Mouse (Mus musculus) embryonic facial prominence, embryonic 10.5 days (tissue): ENCODE data around the gene Vmn1r203. TPM values are rescaled to one million over a fixed set of nuclear protein-coding genes. Genes with fewer than 3 reads are reported as not detected.
"Not testable (repeated sequence)": the region's sequence is repeated elsewhere in the genome, so short reads cannot be mapped to it uniquely, and the experiment has no call there.

ENCODE experiments used
- DNase-seq: peaks from one replicate; pipeline ENCODE4 v3.0.0-alpha.2; 2017; ENCODE audit warnings: low spot score
- H3K27ac ChIP-seq: fragments of 300-500 bp; sonication (generic); replicated peaks from 2 replicates; pipeline ENCODE4 v1.5.1; 2016; ENCODE audit warnings: mild to moderate bottlenecking
- H3K27me3 ChIP-seq: fragments of 300-500 bp; sonication (generic); replicated peaks from 2 replicates; pipeline ENCODE4 v1.6.1; 2016; ENCODE audit warnings: low read depth, mild to moderate bottlenecking; ENCODE audit not compliant: poor library complexity, severe bottlenecking
- H3K36me3 ChIP-seq: fragments of 300-500 bp; sonication (generic); replicated peaks from 2 replicates; pipeline ENCODE4 v1.6.1; 2016; ENCODE audit warnings: mild to moderate bottlenecking, moderate library complexity
- H3K4me1 ChIP-seq: fragments of 300-500 bp; sonication (generic); 2 replicates; pipeline ENCODE4 v1.6.1; 2016
- H3K4me3 ChIP-seq: fragments of 300-500 bp; sonication (generic); 2 replicates; pipeline ENCODE4 v1.5.1; 2016; ENCODE audit warnings: mild to moderate bottlenecking, moderate library complexity
- H3K9me3 ChIP-seq: fragments of 300-500 bp; sonication (generic); 2 replicates; pipeline ENCODE4 v1.6.1; 2016; ENCODE audit warnings: mild to moderate bottlenecking
- WGBS: fragments of 180-500 bp; shearing (Covaris S2); methylation state at CpG from one replicate; pipeline ENCODE4 v1.1.7; 2016; 5-methylcytosine and 5-hydroxymethylcytosine counted together
- polyA plus RNA-seq: library from polyadenylated mRNA; unstranded; fragments of >200 nt; fragmentation: Nextera tagmentation; extraction: Ambion mirVana; gene quantifications from 2 replicates; pipeline ENCODE4 v1.2.1, GENCODE M21; 2016

Vmn1r203 gene
- not detected in 2 replicates for polyA plus RNA-seq

- H3K4me3 ChIP-seq: no peak within 1 kb of the TSS
- H3K27me3 ChIP-seq: no peaks in the 10 kb centered on the region
- H3K4me1 ChIP-seq: no peaks in the 10 kb centered on the region
- DNase-seq: no peak
- no peaks in the 10 kb centered on the region for H3K9me3 ChIP-seq
- no peaks in the 10 kb centered on the region for H3K36me3 ChIP-seq
- no peak within 1 kb of the TSS for H3K27ac ChIP-seq
These were observed at the start of gene Vmn1r203 for GRCm38 (mm10) chr13:22517814-22518213. Gene Vmn1r203 (plus strand): TSS chr13:22518114.

- no peak for DNase-seq
- no peaks in the 10 kb centered on the region for H3K36me3 ChIP-seq
- no peaks in the 10 kb centered on the region for H3K27me3 ChIP-seq
- no peaks in the 10 kb centered on the region for H3K4me1 ChIP-seq
- no peak within 1 kb of the TSS for H3K4me3 ChIP-seq
- H3K27ac ChIP-seq: no peak within 1 kb of the TSS
- no peaks in the 10 kb centered on the region for H3K9me3 ChIP-seq
- 68% methylated on average over 1 of the region's 1 CpGs for WGBS
These were observed 46.3 kb upstream of the Vmn1r203 start, which contains the start of gene Vmn1r201 for GRCm38 (mm10) chr13:22471623-22472022. Gene Vmn1r201 (plus strand): TSS chr13:22471923.

- no peaks in the 10 kb centered on the region for H3K9me3 ChIP-seq
- H3K4me1 ChIP-seq: no peaks in the 10 kb centered on the region
- H3K27ac ChIP-seq: no peak overlapping the region
- 81% methylated on average over 3 of the region's 3 CpGs for WGBS
- H3K27me3 ChIP-seq: no peaks in the 10 kb centered on the region
- H3K36me3 ChIP-seq: no peaks in the 10 kb centered on the region
- DNase-seq: no peak
- H3K4me3 ChIP-seq: no peak overlapping the region
These were observed 15.5 kb upstream of the Vmn1r203 start for GRCm38 (mm10) chr13:22502431-22502830.

GRCm38 (mm10) chr13:22505281-22505680, 12.6 kb upstream of the Vmn1r203 start, which contains the start of gene Vmn1r202:
Gene Vmn1r202 (minus strand): TSS chr13:22505381.
- no peaks in the 10 kb centered on the region for H3K4me1 ChIP-seq

GRCm38 (mm10) chr13:22552898-22553297, 35.0 kb downstream of the Vmn1r203 start, which contains the start of gene Vmn1r204:
Gene Vmn1r204 (plus strand): TSS chr13:22553198.
- H3K9me3 ChIP-seq, H3K27me3 ChIP-seq, H3K27ac ChIP-seq, H3K4me3 ChIP-seq, H3K36me3 ChIP-seq, DNase-seq, H3K4me1 ChIP-seq: not testable (repeated sequence)
- 70% methylated on average over 1 of the region's 1 CpGs for WGBS

More at GRCm38 (mm10) chr13:22505281-22505680, 12.6 kb upstream of the Vmn1r203 start, which contains the start of gene Vmn1r202:
- H3K9me3 ChIP-seq: no peaks in the 10 kb centered on the region
- no peak for DNase-seq
- H3K27me3 ChIP-seq: no peaks in the 10 kb centered on the region
- no peaks in the 10 kb centered on the region for H3K36me3 ChIP-seq
- no peak within 1 kb of the TSS for H3K27ac ChIP-seq
- H3K4me3 ChIP-seq: no peak within 1 kb of the TSS

GRCm38 (mm10) chr13:22574911-22575310, 57.0 kb downstream of the Vmn1r203 start:
- H3K4me3 ChIP-seq, H3K9me3 ChIP-seq, H3K4me1 ChIP-seq, H3K27ac ChIP-seq, H3K36me3 ChIP-seq, H3K27me3 ChIP-seq, DNase-seq: not testable (repeated sequence)
- WGBS: 88% methylated on average over 3 of the region's 3 CpGs

Other genes starting within 250 kb of the Vmn1r203 start
- gene Vmn1r195, start 247.6 kb upstream of the Vmn1r203 start, polyA plus RNA-seq: not detected in 2 replicates
- not detected in 2 replicates for gene Vmn1r196, start 228.2 kb upstream of the Vmn1r203 start, polyA plus RNA-seq
- not detected in 2 replicates for gene Vmn1r197, start 193.5 kb upstream of the Vmn1r203 start, polyA plus RNA-seq
- not detected in 2 replicates for gene Vmn1r198, start 167.8 kb upstream of the Vmn1r203 start, polyA plus RNA-seq
- gene Vmn1r199, start 138.3 kb upstream of the Vmn1r203 start, polyA plus RNA-seq: not detected in 2 replicates
- not detected in 2 replicates for gene Vmn1r200, start 127.7 kb upstream of the Vmn1r203 start, polyA plus RNA-seq
- not detected in 2 replicates for gene Vmn1r201, start 46.2 kb upstream of the Vmn1r203 start, polyA plus RNA-seq
- 0.02 TPM in 1 of 2 replicates, not detected in the other for gene Vmn1r202, start 12.7 kb upstream of the Vmn1r203 start, polyA plus RNA-seq
- gene Vmn1r204, start 35.1 kb downstream of the Vmn1r203 start, polyA plus RNA-seq: not detected in 2 replicates
- gene Vmn1r205, start 74.9 kb downstream of the Vmn1r203 start, polyA plus RNA-seq: not detected in 2 replicates
- not detected in 2 replicates for gene Vmn1r206, start 106.1 kb downstream of the Vmn1r203 start, polyA plus RNA-seq
- not detected in 2 replicates for gene Vmn1r207-ps, start 211.5 kb downstream of the Vmn1r203 start, polyA plus RNA-seq